Mouse (Mus musculus) neural tube, embryonic 15.5 days (tissue): ENCODE results near the gene Dnajb11. TPM values are rescaled to one million over a fixed set of nuclear protein-coding genes. Genes with fewer than 3 reads are reported as not detected.

Experiments used
- ATAC-seq: fragments of 200-750 bp; cut with Nextera tagmentation; 2 replicates; pipeline ENCODE4 v1.8.0; 2017; ENCODE audit warnings: mild to moderate bottlenecking, moderate TSS enrichment, moderate library complexity; ENCODE audit not compliant: low FRiP score
- H3K27ac ChIP-seq: fragments of 300-500 bp; sonication (generic); replicated peaks from 2 replicates; pipeline ENCODE4 v1.5.1; 2015; ENCODE audit warnings: mild to moderate bottlenecking, inconsistent platforms
- H3K27me3 ChIP-seq: fragments of 300-500 bp; sonication (generic); replicated peaks from 2 replicates; pipeline ENCODE4 v1.6.1; 2015; ENCODE audit warnings: inconsistent platforms
- H3K36me3 ChIP-seq: fragments of 300-500 bp; sonication (generic); 2 replicates; pipeline ENCODE4 v1.6.1; 2015; ENCODE audit warnings: inconsistent platforms
- H3K4me1 ChIP-seq: fragments of 300-500 bp; sonication (generic); 2 replicates; pipeline ENCODE4 v1.6.1; 2015; ENCODE audit warnings: inconsistent platforms
- H3K4me2 ChIP-seq: fragments of 300-500 bp; sonication (generic); 2 replicates; pipeline ENCODE4 v1.6.1; 2015; ENCODE audit warnings: inconsistent platforms, mild to moderate bottlenecking, moderate library complexity
- H3K4me3 ChIP-seq: fragments of 300-500 bp; sonication (generic); replicated peaks from 2 replicates; pipeline ENCODE4 v1.5.1; 2015; ENCODE audit warnings: mild to moderate bottlenecking, inconsistent platforms
- H3K9ac ChIP-seq: fragments of 300-500 bp; sonication (generic); replicated peaks from 2 replicates; pipeline ENCODE4 v1.6.1; 2015; ENCODE audit warnings: mild to moderate bottlenecking, inconsistent platforms
- H3K9me3 ChIP-seq: fragments of 300-500 bp; sonication (generic); replicated peaks from 2 replicates; pipeline ENCODE4 v1.6.1; 2016; ENCODE audit warnings: inconsistent platforms
- WGBS: fragments of 180-500 bp; shearing (Covaris S2); methylation state at CpG from one replicate; pipeline ENCODE4 v1.1.7; 2015; ENCODE audit warnings: mixed read lengths; 5-methylcytosine and 5-hydroxymethylcytosine counted together
- polyA plus RNA-seq: library from polyadenylated mRNA; unstranded; fragments of >200 nt; fragmentation: Nextera tagmentation; extraction: Ambion mirVana; gene quantifications from 2 replicates; pipeline ENCODE4 v1.2.1, GENCODE M21; 2015

The Dnajb11 gene
- polyA plus RNA-seq, 1 experiment from 2014 or later = 106 TPM

DNA sequence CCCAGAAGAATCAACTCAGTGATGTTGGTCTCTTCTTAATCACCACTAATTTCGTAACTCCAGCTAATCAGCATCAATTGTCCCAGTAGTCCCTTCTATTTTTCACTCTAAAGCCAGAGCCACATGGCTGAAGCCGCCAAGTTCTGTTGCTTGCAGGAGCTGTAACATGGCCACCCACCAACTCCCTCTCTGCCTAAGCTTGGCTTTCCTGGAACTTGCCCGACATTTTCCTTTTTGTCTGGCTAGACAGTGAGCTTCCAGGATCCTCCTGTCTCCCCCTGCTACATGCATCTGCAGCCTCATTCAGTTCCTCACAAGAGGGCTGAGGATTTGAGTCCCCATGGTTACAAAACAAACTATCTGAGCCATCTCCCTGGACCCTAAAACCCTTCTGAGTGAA, 54.3 kb downstream of the Dnajb11 start:
- Histone ChIP-seq H3K9me3 (no peaks in the 10 kb centered on the region), H3K4me1 (no peaks in the 10 kb centered on the region), H3K9ac (no peak overlapping the region), H3K27me3 (no peaks in the 10 kb centered on the region), H3K27ac (no peak overlapping the region), H3K36me3 (no peaks in the 10 kb centered on the region), H3K4me3 (no peak overlapping the region), H3K4me2 (no peak overlapping the region)
- no peak for ATAC-seq
- 82% methylated on average over 3 of the region's 3 CpGs for WGBS

DNA sequence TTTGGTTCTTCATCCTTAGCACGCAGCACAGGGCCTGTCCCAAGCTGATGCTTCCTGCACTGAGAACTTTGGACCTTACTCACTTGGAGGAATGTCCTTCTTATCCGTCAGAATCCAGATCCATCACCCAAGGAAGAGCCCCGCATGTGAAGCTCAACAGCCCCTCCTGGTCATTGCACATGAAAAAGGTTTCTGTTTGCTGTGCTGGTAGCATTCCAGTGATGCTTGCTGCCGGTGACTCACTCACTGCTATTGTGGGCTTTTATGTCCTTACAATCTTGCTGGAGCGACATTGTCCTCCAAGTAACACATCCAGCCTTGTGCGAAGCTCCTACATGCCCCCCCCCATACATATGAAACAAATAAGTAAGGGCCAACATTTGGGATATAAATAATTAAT, 55.2 kb downstream of the Dnajb11 start:
- Histone ChIP-seq H3K4me2 (no peak overlapping the region), H3K27me3 (no peaks in the 10 kb centered on the region), H3K36me3 (no peaks in the 10 kb centered on the region), H3K27ac (no peak overlapping the region), H3K9me3 (no peaks in the 10 kb centered on the region), H3K4me1 (no peaks in the 10 kb centered on the region), H3K4me3 (no peak overlapping the region), H3K9ac (no peak overlapping the region)
- 73% methylated on average over 6 of the region's 6 CpGs for WGBS
- ATAC-seq = no peak

DNA sequence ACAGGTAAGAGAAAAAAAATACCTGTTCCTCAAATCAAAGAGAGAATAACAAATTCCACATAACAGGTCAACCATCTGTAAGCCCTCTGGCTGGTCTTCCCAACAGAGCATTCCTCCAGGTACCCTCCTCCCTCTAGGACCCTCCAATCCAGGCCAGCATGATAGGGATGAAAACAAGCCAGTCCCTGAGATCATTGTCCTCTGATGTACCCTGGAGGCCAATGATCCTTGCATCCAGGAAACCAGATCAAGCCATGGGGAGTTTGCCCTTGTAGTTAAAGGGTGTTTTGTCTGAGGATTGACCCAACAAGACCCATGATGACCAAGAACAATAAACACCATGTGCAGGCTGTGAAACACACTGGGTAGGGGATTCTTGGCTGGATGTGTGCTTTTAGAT, 56.6 kb downstream of the Dnajb11 start:
- ATAC-seq = no peak
- Histone ChIP-seq H3K4me2 (no peak overlapping the region), H3K36me3 (no peaks in the 10 kb centered on the region)

DNA sequence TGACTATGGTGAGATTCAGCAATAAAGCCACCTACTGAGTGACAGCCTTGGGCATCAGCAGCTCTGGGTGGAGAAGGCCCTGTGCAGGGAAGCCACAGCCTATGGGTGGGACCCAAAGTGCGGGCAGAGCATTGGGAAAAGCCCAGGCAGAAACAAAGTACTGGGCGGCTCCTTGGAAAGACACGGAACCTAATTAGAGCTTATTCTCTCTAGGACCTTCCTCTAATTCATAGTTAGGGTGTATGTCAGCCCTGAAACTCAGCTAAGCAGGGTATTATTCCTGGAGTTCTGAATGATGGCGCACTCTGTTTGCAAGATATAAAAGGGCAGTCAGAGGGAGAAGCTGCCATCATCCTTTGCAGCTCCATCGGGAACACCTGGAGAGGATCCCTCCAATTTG, 60.4 kb downstream of the Dnajb11 start, which contains the start of gene Fetub:
Gene Fetub, plus strand, starts transcription at position 301 of the 400 bp plus-strand sequence.
- no peak for ATAC-seq
- H3K9me3 ChIP-seq = no peaks in the 10 kb centered on the region
- H3K27me3 ChIP-seq = no peaks in the 10 kb centered on the region
- H3K4me1 ChIP-seq = no peaks in the 10 kb centered on the region
- WGBS = 96% methylated on average over 5 of the region's 5 CpGs
- H3K36me3 ChIP-seq = no peaks in the 10 kb centered on the region
- no peak within 1 kb of the TSS for H3K9ac ChIP-seq
- no peak within 1 kb of the TSS for H3K4me2 ChIP-seq
- H3K27ac ChIP-seq = no peak within 1 kb of the TSS
- H3K4me3 ChIP-seq = no peak within 1 kb of the TSS

More for the DNA sequence above, 56.6 kb downstream of the Dnajb11 start:
- H3K4me1 ChIP-seq = no peaks in the 10 kb centered on the region
- no peaks in the 10 kb centered on the region for H3K27me3 ChIP-seq
- no peak overlapping the region for H3K9ac ChIP-seq
- H3K27ac ChIP-seq = no peak overlapping the region
- no peaks in the 10 kb centered on the region for H3K9me3 ChIP-seq
- no peak overlapping the region for H3K4me3 ChIP-seq

DNA sequence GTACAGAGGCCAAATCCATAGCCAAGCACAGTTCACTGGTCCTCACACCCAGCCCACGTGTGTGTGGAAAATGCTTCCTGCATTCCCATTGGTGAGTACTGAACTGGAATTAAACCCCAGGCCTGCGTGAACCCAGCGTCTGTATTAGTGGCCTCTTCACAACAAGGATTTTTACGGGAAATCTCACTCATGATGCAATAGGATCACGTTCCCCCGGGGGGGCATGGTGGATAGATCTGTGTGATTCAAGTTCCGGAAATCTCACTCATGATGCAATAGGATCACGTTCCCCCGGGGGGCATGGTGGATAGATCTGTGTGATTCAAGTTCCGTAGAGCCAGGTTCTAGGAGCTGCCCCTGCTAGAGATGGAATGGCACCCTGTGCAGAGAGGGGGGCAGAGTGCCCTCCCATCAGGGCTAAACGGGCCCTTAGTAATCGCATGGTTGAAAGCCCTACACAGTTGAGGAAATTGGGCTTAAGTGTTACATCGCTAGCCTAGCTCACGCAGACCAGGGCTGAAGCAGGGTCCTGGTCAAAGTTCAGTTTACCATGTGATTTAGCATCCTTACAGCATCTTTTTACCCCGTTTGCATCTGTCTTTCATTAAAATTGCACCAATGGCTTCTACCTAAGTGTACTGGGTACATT, 61.1 kb downstream of the Dnajb11 start:
- Histone ChIP-seq H3K4me1 (no peaks in the 10 kb centered on the region), H3K36me3 (no peaks in the 10 kb centered on the region), H3K9me3 (no peaks in the 10 kb centered on the region), H3K4me3 (no peak overlapping the region), H3K4me2 (no peak overlapping the region), H3K27ac (no peak overlapping the region), H3K27me3 (no peaks in the 10 kb centered on the region), H3K9ac (no peak overlapping the region)
- ATAC-seq = no peak
- WGBS = 75% methylated on average over 15 of the region's 15 CpGs

DNA sequence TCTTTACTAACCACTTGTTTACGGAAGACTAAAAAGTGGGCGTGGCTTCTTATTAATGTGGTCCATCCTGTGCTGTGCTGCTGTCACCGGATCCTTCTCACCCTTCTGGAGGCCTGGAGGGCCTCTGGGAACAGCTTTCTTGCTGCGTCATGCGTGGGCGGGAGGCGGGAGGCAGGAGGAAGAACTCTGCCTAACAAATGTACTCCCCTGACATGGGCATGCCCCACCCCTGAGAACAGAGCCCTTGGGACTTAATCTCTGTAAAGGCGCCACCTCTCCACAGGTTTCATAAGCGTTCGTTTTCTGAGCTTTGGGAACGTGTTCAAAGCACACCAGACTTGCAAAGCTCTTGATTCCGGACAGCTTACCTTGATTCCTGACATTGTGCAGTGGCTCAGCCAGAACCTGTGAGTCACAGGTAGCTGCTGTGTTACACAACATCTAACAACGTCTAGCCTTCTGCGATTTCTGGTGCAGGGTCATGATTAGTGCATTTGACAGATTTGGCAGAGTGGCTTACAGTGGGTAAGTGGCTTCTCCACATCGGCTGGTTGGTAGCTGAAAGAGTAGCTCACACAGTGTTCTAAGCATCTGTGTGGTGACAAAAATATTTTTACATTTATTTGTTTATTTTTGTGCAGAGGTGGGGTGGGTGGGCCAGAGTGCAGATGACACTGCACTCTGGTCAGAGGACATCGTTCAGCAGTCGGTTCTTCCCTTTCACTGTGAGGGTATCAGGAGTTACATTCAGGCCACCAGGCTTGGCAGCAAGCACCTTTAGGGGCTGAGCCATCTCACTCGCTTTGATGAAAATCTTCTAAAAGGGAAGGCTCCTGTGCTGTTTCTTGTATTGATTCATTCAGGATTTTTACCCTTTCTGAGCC, 62.6 kb downstream of the Dnajb11 start:
- H3K36me3 ChIP-seq = no peaks in the 10 kb centered on the region
- no peak for ATAC-seq
- H3K4me1 ChIP-seq = no peaks in the 10 kb centered on the region
- H3K4me3 ChIP-seq = no peak overlapping the region
- H3K27ac ChIP-seq = no peak overlapping the region
- H3K4me2 ChIP-seq = no peak overlapping the region
- H3K9me3 ChIP-seq = no peaks in the 10 kb centered on the region
- H3K27me3 ChIP-seq = no peaks in the 10 kb centered on the region
- 76% methylated on average over 18 of the region's 18 CpGs for WGBS
- H3K9ac ChIP-seq = no peak overlapping the region

DNA sequence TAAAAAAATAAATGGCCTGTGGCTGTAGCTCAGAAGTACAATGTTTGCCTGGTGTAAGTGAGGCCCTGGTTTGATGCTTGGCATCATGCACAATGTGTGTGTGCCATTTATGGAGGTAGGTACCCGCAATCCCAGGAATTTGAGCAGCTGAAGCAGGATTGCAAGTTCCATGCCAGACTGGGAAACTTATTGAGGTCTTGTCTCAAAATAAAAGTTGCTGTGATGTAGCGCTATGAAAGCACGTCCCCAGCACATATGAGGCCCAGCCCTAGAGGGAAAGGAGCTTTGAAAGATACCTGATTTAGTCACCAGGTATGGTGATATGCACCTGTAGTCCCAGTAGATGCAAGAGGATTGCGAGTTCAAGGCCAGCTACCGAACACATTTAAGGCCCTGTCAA, 64.1 kb downstream of the Dnajb11 start:
- WGBS = 96% methylated on average over 5 of the region's 5 CpGs
- Histone ChIP-seq H3K4me3 (no peak overlapping the region), H3K4me2 (no peak overlapping the region), H3K4me1 (no peaks in the 10 kb centered on the region), H3K27ac (no peak overlapping the region), H3K9ac (no peak overlapping the region), H3K27me3 (no peaks in the 10 kb centered on the region), H3K36me3 (no peaks in the 10 kb centered on the region), H3K9me3 (no peaks in the 10 kb centered on the region)
- ATAC-seq = no peak

DNA sequence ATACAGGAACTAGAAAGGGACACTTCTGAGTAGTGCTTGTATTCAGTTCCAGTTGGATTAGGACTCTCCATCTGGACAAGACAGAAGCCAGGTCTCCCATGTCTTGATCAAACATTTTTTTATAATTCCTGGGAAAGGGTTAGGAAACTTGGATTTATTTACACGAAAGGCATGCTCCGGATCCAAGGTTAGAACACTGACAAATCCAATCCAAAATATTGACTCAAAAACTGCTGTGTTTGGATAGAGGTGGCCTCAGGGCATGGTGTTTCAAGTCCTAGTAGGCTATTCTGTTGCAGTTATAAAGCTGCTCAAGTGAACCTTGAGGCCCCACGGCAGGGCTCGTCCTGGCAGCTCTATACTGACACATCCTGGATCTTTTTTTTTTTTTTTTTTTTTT, 64.8 kb downstream of the Dnajb11 start:
- no peak overlapping the region for H3K9ac ChIP-seq
- H3K9me3 ChIP-seq = no peaks in the 10 kb centered on the region
- no peak overlapping the region for H3K4me3 ChIP-seq
- ATAC-seq = no peak
- no peak overlapping the region for H3K27ac ChIP-seq
- 85% methylated on average over 4 of the region's 4 CpGs for WGBS
- no peaks in the 10 kb centered on the region for H3K4me1 ChIP-seq
- H3K4me2 ChIP-seq = no peak overlapping the region
- no peaks in the 10 kb centered on the region for H3K27me3 ChIP-seq
- H3K36me3 ChIP-seq = no peaks in the 10 kb centered on the region

Other genes with a start within 250 kb of the Dnajb11 start
- gene Dgkg, start 200.6 kb upstream of the Dnajb11 start, polyA plus RNA-seq = 4.9 and 6.2 TPM in 2 replicates
- gene Crygs, start 46.3 kb upstream of the Dnajb11 start, polyA plus RNA-seq = not detected in 2 replicates
- 19.5 and 23.2 TPM in 2 replicates for gene Tbccd1, start 176 bp upstream of the Dnajb11 start, polyA plus RNA-seq
- gene Ahsg, start 33.4 kb downstream of the Dnajb11 start, polyA plus RNA-seq = 0.87 and 2.5 TPM in 2 replicates
- not detected in 2 replicates for gene Fetub, start 60.5 kb downstream of the Dnajb11 start, polyA plus RNA-seq
- gene Hrg, start 93.2 kb downstream of the Dnajb11 start, polyA plus RNA-seq = 0.10 and 0.14 TPM in 2 replicates
- 0.46 and 0.55 TPM in 2 replicates for gene Kng2, start 171.6 kb downstream of the Dnajb11 start, polyA plus RNA-seq
- 0.47 and 0.49 TPM in 2 replicates for gene Kng1, start 200.0 kb downstream of the Dnajb11 start, polyA plus RNA-seq
- 347 and 374 TPM in 2 replicates for gene Eif4a2, start 249.6 kb downstream of the Dnajb11 start, polyA plus RNA-seq